Mouse (Mus musculus) lung, adult 2 months (tissue): ENCODE measurements around the gene Rgs11.

Source experiments
- CTCF ChIP-seq: fragments of 200-500 bp; IDR thresholded peaks from 2 replicates; pipeline ENCODE4 v1.5.1; 2011; ENCODE audit warnings: mild to moderate bottlenecking, low read length, control low read depth; ENCODE audit not compliant: insufficient read depth
- POLR2A ChIP-seq: fragments of 200-500 bp; IDR thresholded peaks from 2 replicates; pipeline ENCODE4 v1.6.1; 2011; ENCODE audit warnings: low read depth, mild to moderate bottlenecking, control low read depth, low read length, borderline replicate concordance; ENCODE audit errors: extremely low read depth

- TF ChIP-seq CTCF (no peak), POLR2A (no peak)
These were observed 4.9 kb downstream of the Rgs11 start, which contains the start of gene Arhgdig for GRCm38 (mm10) chr17:26207686-26208085.
